Mouse (Mus musculus): ENCODE data around the gene Jarid2. TPM values are rescaled to one million over a fixed set of nuclear protein-coding genes. Genes with fewer than 3 reads are reported as not detected.
A peak's percentile ranks its signal among the peaks of the same experiment; 100 is the strongest.

The Jarid2 gene
- polyA plus RNA-seq, 1 experiment = 14.0 TPM

- WGBS = 18% methylated on average over 4 of the region's 4 CpGs
- DNase-seq (ENCODE audit: low read depth, low spot score) = no peak
Measured at GRCm38 (mm10) chr13:44819400-44819799, 90.1 kb downstream of the Jarid2 start.

GRCm38 (mm10) chr13:44822578-44822977 is 93.3 kb downstream of the Jarid2 start:
- no peak for DNase-seq (ENCODE audit: low read depth, low spot score)

- DNase-seq (ENCODE audit: low read depth, low spot score) = no peak
- WGBS = 64% methylated on average over 5 of the region's 5 CpGs
Measured at GRCm38 (mm10) chr13:44828903-44829302, 99.6 kb downstream of the Jarid2 start.

- 91% methylated on average over 2 of the region's 2 CpGs for WGBS
- no peak for DNase-seq (ENCODE audit: low read depth, low spot score)
Measured at GRCm38 (mm10) chr13:44832104-44832503, 102.8 kb downstream of the Jarid2 start.

- 84% methylated on average over 4 of the region's 4 CpGs for WGBS
- no peak for DNase-seq (ENCODE audit: low read depth, low spot score)
Measured at GRCm38 (mm10) chr13:44832866-44833265, 103.6 kb downstream of the Jarid2 start.

- WGBS = 56% methylated on average over 3 of the region's 3 CpGs
- no peak for DNase-seq (ENCODE audit: low read depth, low spot score)
Measured at GRCm38 (mm10) chr13:44833353-44833752, 104.1 kb downstream of the Jarid2 start.

- no peak for DNase-seq (ENCODE audit: low read depth, low spot score)
- 94% methylated on average over 6 of the region's 6 CpGs for WGBS
Measured at GRCm38 (mm10) chr13:44837445-44837844, 108.2 kb downstream of the Jarid2 start.

- WGBS = 24% methylated on average over 20 of the region's 20 CpGs
- no peak for DNase-seq (ENCODE audit: low read depth, low spot score)
Measured at GRCm38 (mm10) chr13:44839866-44840835, 110.9 kb downstream of the Jarid2 start.

GRCm38 (mm10) chr13:44851426-44851825 is 122.2 kb downstream of the Jarid2 start:
- no peak for DNase-seq (ENCODE audit: low read depth, low spot score)
- 96% methylated on average over 2 of the region's 2 CpGs for WGBS

GRCm38 (mm10) chr13:44852024-44852423 is 122.8 kb downstream of the Jarid2 start:
- DNase-seq (ENCODE audit: low read depth, low spot score) = no peak
- 75% methylated on average over 3 of the region's 3 CpGs for WGBS

GRCm38 (mm10) chr13:44865566-44865965 is 136.3 kb downstream of the Jarid2 start:
- WGBS = 89% methylated on average over 2 of the region's 2 CpGs
- DNase-seq (ENCODE audit: low read depth, low spot score) = no peak

GRCm38 (mm10) chr13:44868037-44868650 is 138.9 kb downstream of the Jarid2 start:
- no peak for DNase-seq (ENCODE audit: low read depth, low spot score)
- WGBS = 74% methylated on average over 4 of the region's 4 CpGs

- DNase-seq (ENCODE audit: low read depth, low spot score) = peak; percentile 100
- 79% methylated on average over 47 of the region's 47 CpGs for WGBS
Measured at GRCm38 (mm10) chr13:44869418-44870119, 140.3 kb downstream of the Jarid2 start.

GRCm38 (mm10) chr13:44876799-44877198 is 147.5 kb downstream of the Jarid2 start:
- WGBS = 98% methylated on average over 2 of the region's 2 CpGs
- DNase-seq (ENCODE audit: low read depth, low spot score) = no peak

GRCm38 (mm10) chr13:44881001-44881400 is 151.7 kb downstream of the Jarid2 start:
- WGBS = 80% methylated on average over 4 of the region's 4 CpGs
- no peak for DNase-seq (ENCODE audit: low read depth, low spot score)

- WGBS = 96% methylated on average over 2 of the region's 2 CpGs
- no peak for DNase-seq (ENCODE audit: low read depth, low spot score)
Measured at GRCm38 (mm10) chr13:44886221-44886620, 156.9 kb downstream of the Jarid2 start.

GRCm38 (mm10) chr13:44890612-44891011 is 161.3 kb downstream of the Jarid2 start:
- 53% methylated on average over 2 of the region's 2 CpGs for WGBS
- no peak for DNase-seq (ENCODE audit: low read depth, low spot score)

- DNase-seq (ENCODE audit: low read depth, low spot score) = no peak
- 60% methylated on average over 5 of the region's 5 CpGs for WGBS
Measured at GRCm38 (mm10) chr13:44891813-44892730, 162.8 kb downstream of the Jarid2 start.

GRCm38 (mm10) chr13:44896211-44896610 is 166.9 kb downstream of the Jarid2 start:
- DNase-seq (ENCODE audit: low read depth, low spot score) = no peak
- 96% methylated on average over 12 of the region's 12 CpGs for WGBS

All from large intestine, adult 2 months (tissue).